Mouse (Mus musculus): ENCODE data around the gene Gm28557. TPM values are rescaled to one million over a fixed set of nuclear protein-coding genes. Genes with fewer than 3 reads are reported as not detected.

Gm28557 gene
- polyA plus RNA-seq, 1 experiment from 2014 or later, result 0.95 TPM

DNA sequence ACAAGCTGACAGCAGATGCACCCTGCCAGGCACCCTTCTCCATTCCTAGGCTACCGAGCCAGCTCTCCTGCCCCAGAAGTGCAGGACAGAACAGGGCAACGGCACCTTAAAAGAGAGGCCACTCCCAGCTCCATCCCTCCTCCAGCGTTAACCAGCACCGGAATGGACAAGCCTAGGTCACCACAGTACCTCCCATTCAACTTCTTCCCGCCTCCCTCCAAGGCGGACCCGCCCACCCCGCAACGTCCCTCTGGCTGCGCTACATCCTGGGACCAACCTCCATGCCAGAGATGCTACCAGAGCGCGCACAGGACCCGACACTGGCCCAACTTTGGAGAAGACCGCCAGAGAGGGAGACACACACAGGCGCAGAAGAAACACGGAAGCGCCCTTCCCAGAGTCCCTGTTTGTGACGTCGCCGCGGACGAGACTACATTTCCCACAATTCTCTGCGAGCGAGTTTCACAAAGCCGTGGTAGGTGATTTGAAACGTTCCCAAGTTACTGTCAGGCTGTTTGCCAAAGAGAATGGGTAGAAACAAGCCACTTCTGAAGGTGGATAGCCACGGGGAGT is 47.5 kb downstream of the Gm28557 start, which contains the start of gene Zfp712:
Gene Zfp712, minus strand, starts transcription at position 385 of the 573 bp plus-strand sequence.
- under 1% methylated on average over 27 of the region's 27 CpGs for WGBS
- H3K27ac ChIP-seq (ENCODE audit: low read length), result peak within 1 kb of the TSS; percentile 72
- peak within 1 kb of the TSS; percentile 67 for H3K4me2 ChIP-seq (ENCODE audit: low read length)
- H3K27me3 ChIP-seq (ENCODE audit: control insufficient read depth, insufficient read depth, low read depth, low read length), result no peaks in the 10 kb centered on the region
- peaks cover 7% of the 10 kb centered on the region; the same call in 1 of the 2 replicates for H3K9me3 ChIP-seq (replicated peaks; ENCODE audit: control insufficient read depth, low read length, poor library complexity, severe bottlenecking)
- H3K9ac ChIP-seq (ENCODE audit: low read depth, low read length), result peak within 1 kb of the TSS; percentile 75
- ATAC-seq, result peak; percentile 97
- peak within 1 kb of the TSS; percentile 63 for H3K4me3 ChIP-seq (ENCODE audit: low read depth, low read length)
- peaks cover 3% of the 10 kb centered on the region; the same call in 1 of the 2 replicates for H3K36me3 ChIP-seq (ENCODE audit: control insufficient read depth, insufficient read depth, low read length)
- peaks cover 8% of the 10 kb centered on the region for H3K4me1 ChIP-seq (ENCODE audit: control insufficient read depth, insufficient read depth, low read length)

DNA sequence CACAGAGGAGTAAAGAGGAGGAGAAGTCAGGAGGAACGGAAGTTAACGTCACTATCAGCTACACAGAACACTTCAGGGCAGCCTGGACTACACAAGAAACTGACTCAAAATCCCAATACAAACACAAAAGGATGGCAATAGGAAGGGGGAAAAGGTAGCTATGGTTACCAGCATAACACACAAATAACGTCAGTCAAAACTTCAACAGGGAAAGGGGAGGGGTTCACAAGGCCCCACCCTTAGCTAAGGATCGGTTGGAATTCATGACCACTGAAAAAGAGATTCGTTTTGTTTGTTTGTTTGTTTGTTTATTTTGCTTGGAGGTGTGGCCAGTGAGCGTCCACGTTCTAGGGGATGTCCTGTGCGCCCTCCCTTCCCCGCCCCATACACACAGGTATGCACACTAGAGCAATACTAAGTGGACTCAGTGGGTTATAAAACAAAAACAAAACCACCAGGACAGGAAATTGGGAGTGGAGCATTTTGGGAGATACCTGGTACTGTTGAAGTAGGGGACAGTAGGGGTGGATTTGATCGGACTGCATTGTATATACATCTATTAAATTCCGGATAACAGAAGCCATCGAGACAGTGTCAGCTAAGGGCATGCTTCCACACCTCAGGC is 48.1 kb downstream of the Gm28557 start:
- Histone ChIP-seq H3K9ac (ENCODE audit: low read depth, low read length) (peak overlapping the region; percentile 75), H3K9me3 (replicated peaks; ENCODE audit: control insufficient read depth, low read length, poor library complexity, severe bottlenecking) (peaks cover 10% of the 10 kb centered on the region; the same call in 1 of the 2 replicates), H3K4me3 (ENCODE audit: low read depth, low read length) (peak overlapping the region; percentile 63), H3K4me2 (ENCODE audit: low read length) (peak overlapping the region; percentile 56), H3K36me3 (ENCODE audit: control insufficient read depth, insufficient read depth, low read length) (no peaks in the 10 kb centered on the region), H3K27ac (ENCODE audit: low read length) (peak overlapping the region; percentile 72), H3K4me1 (ENCODE audit: control insufficient read depth, insufficient read depth, low read length) (peaks cover 8% of the 10 kb centered on the region), H3K27me3 (ENCODE audit: control insufficient read depth, insufficient read depth, low read depth, low read length) (no peaks in the 10 kb centered on the region)
- ATAC-seq, result peak; percentile 77
- 3% methylated on average over 12 of the region's 12 CpGs for WGBS

Other genes starting within 250 kb of the Gm28557 start
- gene Gm10767, start 203.7 kb downstream of the Gm28557 start, polyA plus RNA-seq (2015; fragmentation: Nextera tagmentation; extraction: Ambion mirVana), result 4.1 TPM in 2 replicates
- gene Zfp712, start 47.4 kb downstream of the Gm28557 start, polyA plus RNA-seq (2015; fragmentation: Nextera tagmentation; extraction: Ambion mirVana), result 7.8 and 7.9 TPM in 2 replicates
- gene Zfp708, start 10.6 kb downstream of the Gm28557 start, polyA plus RNA-seq (2015; fragmentation: Nextera tagmentation; extraction: Ambion mirVana), result 9.9 and 10.8 TPM in 2 replicates
- not detected in 2 replicates for gene Rslcan18, start 7.7 kb upstream of the Gm28557 start, polyA plus RNA-seq (2015; fragmentation: Nextera tagmentation; extraction: Ambion mirVana)
- gene Zfp759, start 13.1 kb upstream of the Gm28557 start, polyA plus RNA-seq (2015; fragmentation: Nextera tagmentation; extraction: Ambion mirVana), result 4.5 and 4.9 TPM in 2 replicates
- 7.7 and 8.2 TPM in 2 replicates for gene Rsl1, start 64.6 kb upstream of the Gm28557 start, polyA plus RNA-seq (2015; fragmentation: Nextera tagmentation; extraction: Ambion mirVana)
- 2.3 and 2.9 TPM in 2 replicates for gene Zfp455, start 85.9 kb upstream of the Gm28557 start, polyA plus RNA-seq (2015; fragmentation: Nextera tagmentation; extraction: Ambion mirVana)
- 5.8 and 6.9 TPM in 2 replicates for gene Zfp458, start 169.9 kb upstream of the Gm28557 start, polyA plus RNA-seq (2015; fragmentation: Nextera tagmentation; extraction: Ambion mirVana)
- 0.97 and 1.2 TPM in 2 replicates for gene Zfp457, start 197.9 kb upstream of the Gm28557 start, polyA plus RNA-seq (2015; fragmentation: Nextera tagmentation; extraction: Ambion mirVana)
- gene Zfp595, start 224.0 kb upstream of the Gm28557 start, polyA plus RNA-seq (2015; fragmentation: Nextera tagmentation; extraction: Ambion mirVana), result 1.6 and 1.9 TPM in 2 replicates